Mouse (Mus musculus) C2C12 (cell line): ENCODE data around the gene Gm20521. TPM values are rescaled to one million over a fixed set of nuclear protein-coding genes. Genes with fewer than 3 reads are reported as not detected.

Source experiments
- H3K27me3 ChIP-seq: one replicate; pipeline ENCODE4 v1.6.1; 2011; ENCODE audit not compliant: control insufficient read depth, insufficient read depth, insufficient read length
- H3K36me3 ChIP-seq: one replicate; pipeline ENCODE4 v1.6.1; 2011; ENCODE audit not compliant: control insufficient read depth, insufficient read depth
- H3K4me3 ChIP-seq: one replicate; pipeline ENCODE4 v1.5.1; 2011; ENCODE audit warnings: mild to moderate bottlenecking, control low read depth; ENCODE audit not compliant: poor library complexity, insufficient read depth, severe bottlenecking
- H3K79me2 ChIP-seq: one replicate; pipeline ENCODE4 v1.6.1; 2011; ENCODE audit not compliant: control insufficient read depth, insufficient read depth
- H3K79me3 ChIP-seq: one replicate; pipeline ENCODE4 v1.6.1; 2011; ENCODE audit warnings: low read depth, control low read depth
- H3ac ChIP-seq: one replicate; pipeline ENCODE3; 2011; ENCODE audit warnings: low read depth; ENCODE audit not compliant: control insufficient read depth, insufficient read length
- CEBPB ChIP-seq: IDR thresholded peaks from one replicate; pipeline ENCODE4 v1.6.1; 2011; ENCODE audit warnings: low read depth, mild to moderate bottlenecking, control low read depth, moderate library complexity
- CTCF ChIP-seq: IDR thresholded peaks from one replicate; pipeline ENCODE4 v1.5.1; 2011; ENCODE audit not compliant: control insufficient read depth, insufficient read depth, insufficient read length
- FOSL1 ChIP-seq: IDR thresholded peaks from one replicate; pipeline ENCODE4 v1.8.0; 2011; ENCODE audit warnings: mild to moderate bottlenecking, low read length; ENCODE audit not compliant: poor library complexity, insufficient read depth, severe bottlenecking
- MAX ChIP-seq: IDR thresholded peaks from one replicate; pipeline ENCODE4 v1.6.1; 2011; ENCODE audit warnings: mild to moderate bottlenecking, control low read depth
- MYOD1 ChIP-seq: IDR thresholded peaks from one replicate; pipeline ENCODE4 v1.6.1; 2011; ENCODE audit warnings: low read depth; ENCODE audit not compliant: control insufficient read depth, insufficient read length
- MYOG ChIP-seq: IDR thresholded peaks from one replicate; pipeline ENCODE4 v1.6.1; 2011; ENCODE audit not compliant: control insufficient read depth, insufficient read length; ENCODE audit errors: extremely low read depth
- USF1 ChIP-seq: IDR thresholded peaks from one replicate; pipeline ENCODE4 v1.6.1; 2011; ENCODE audit warnings: low read depth, mild to moderate bottlenecking, control low read depth, moderate library complexity
- polyA plus RNA-seq: library from polyadenylated mRNA; unstranded; fragments of >200 nt; fragmentation: generic; extraction: Trizol; gene quantifications from one replicate; pipeline ENCODE4 v1.2.1, GENCODE M21; 2012; ENCODE audit warnings: missing spikeins

Gm20521 gene
- polyA plus RNA-seq, 1 experiment = 0.49 TPM

DNA sequence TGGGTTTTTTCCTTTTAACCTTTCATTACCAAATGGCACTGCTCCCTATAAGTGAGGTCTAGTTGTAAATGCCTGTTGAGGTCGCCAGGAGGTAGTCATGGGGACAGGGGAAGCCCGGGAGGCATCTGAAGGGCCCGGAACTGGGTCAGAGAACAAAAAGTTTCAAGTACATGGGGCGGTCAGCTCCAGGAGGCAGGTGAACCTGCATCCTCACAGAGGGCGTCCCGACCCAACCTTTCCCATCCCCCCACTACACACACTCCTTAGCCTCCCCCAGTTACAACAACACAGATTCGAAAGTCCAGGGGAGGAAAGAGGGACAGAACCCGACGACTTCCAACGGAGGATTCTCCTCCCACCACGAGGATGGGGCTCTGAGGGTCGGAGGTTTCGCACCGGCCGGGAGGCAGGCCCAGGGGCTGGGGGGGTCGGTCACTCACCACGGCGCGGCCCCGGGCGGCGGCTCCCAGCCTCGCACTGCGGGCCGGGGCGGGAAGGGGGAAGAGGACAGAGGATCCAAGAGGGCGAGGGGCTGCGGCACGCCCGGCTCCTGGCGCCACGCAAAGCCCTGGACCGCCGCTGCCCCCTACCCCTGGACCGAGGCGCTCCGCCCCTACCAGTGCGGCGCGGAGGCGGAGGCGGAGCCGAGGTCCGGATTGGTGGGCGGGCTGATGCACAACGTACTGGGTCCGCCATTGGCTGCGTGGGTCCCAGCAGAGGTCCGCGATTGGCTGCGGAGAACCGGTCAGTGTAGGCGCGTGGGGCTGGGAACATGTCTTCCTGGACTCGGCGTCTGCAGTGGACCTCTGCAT lies 19.5 kb upstream of the Gm20521 start:
- H3K79me2 ChIP-seq = no peaks in the 10 kb centered on the region
- TF ChIP-seq MYOG (no peak), USF1 (no peak), CEBPB (no peak), MAX (peak; percentile 43), MYOD1 (no peak)
- H3K79me3 ChIP-seq = no peaks in the 10 kb centered on the region
- H3K36me3 ChIP-seq = no peaks in the 10 kb centered on the region
- H3K27me3 ChIP-seq = peaks cover 2% of the 10 kb centered on the region
- H3ac ChIP-seq = peak overlapping the region; percentile 82
- H3K4me3 ChIP-seq = peak overlapping the region; percentile 71

DNA sequence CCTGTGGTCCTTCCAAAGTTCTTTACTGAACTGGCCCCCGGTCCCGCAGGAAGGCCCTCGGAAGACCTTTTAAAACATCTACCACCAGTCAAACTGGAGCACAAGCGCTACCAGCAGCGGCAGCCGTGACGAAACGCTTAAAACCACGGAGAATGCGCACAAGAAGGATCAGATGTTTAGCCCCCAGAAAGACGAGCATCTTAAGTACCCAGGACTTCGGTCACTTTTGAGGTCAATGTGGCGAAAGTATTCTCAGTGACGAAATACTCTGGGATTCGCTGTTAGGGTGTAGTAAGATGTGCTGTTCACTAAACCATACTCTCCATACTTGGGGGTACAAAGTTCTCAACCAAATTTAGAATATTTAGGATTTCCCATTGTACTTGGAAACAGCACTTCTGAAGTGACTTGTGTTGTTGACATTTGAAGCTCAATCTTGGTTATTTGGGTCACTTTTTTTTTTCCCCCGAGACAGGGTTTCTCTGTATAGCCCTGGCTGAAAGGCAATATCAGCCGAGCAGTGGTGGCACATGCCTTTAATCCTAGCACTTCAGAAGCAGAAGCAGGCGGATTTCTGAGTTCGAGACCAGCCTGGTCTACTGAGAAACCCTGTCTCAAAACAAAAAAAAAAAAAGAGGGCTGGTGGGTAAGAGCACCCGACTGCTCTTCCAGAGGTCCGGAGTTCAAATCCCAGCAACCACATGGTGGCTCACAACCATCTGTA lies 18.8 kb upstream of the Gm20521 start:
- Histone ChIP-seq H3ac (peak overlapping the region; percentile 78), H3K36me3 (no peaks in the 10 kb centered on the region), H3K79me2 (no peaks in the 10 kb centered on the region), H3K27me3 (peaks cover 3% of the 10 kb centered on the region), H3K79me3 (no peaks in the 10 kb centered on the region), H3K4me3 (peak overlapping the region; percentile 71)
- no peak for TF ChIP-seq CEBPB
- TF ChIP-seq MYOG = no peak
- no peak for TF ChIP-seq MAX

DNA sequence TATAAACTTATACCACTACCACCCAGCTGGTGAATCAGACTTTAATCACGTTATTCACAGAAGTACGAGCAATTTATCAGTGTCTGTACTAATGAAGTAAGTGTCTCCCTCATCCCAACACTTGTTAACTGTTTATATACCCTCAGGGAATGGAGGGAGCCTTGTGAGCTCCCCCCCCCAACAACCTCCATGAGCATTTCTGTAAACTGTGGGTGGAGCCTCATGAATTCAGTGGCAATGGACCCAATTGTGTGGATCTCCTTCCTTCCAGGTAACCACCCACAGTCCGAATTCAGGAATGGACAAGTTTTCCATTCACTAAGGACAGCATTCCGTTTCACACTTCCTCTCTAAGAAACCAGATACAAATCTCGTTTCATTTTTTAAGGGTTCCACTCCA lies 17.6 kb upstream of the Gm20521 start:
- H3ac ChIP-seq = no peak overlapping the region
- TF ChIP-seq MYOG (no peak), MAX (no peak), FOSL1 (no peak), CTCF (no peak)
- H3K79me3 ChIP-seq = no peaks in the 10 kb centered on the region
- no peaks in the 10 kb centered on the region for H3K36me3 ChIP-seq
- H3K27me3 ChIP-seq = peaks cover 3% of the 10 kb centered on the region
- no peak overlapping the region for H3K4me3 ChIP-seq
- no peaks in the 10 kb centered on the region for H3K79me2 ChIP-seq

DNA sequence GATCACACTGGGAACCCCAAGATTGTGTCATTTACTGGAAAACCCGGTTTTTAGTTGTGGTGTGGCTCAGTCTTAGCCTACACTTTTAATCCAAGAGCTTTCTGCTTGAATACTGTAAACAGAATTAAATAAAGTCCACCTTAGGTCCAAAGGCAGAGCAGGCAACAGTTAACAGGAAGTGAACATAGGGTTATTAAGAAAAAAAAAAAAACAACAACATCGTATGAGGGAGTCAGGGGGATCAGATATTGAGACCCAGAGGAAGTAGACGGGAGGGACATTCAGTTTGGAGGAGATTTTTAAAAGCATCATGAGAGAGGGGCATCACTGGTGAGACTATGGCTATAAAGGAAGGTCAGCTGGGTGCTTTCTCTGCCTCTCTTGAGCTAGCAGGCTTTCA lies 17.0 kb upstream of the Gm20521 start:
- no peaks in the 10 kb centered on the region for H3K36me3 ChIP-seq
- no peak overlapping the region for H3ac ChIP-seq
- H3K4me3 ChIP-seq = no peak overlapping the region
- H3K27me3 ChIP-seq = peaks cover 3% of the 10 kb centered on the region
- no peaks in the 10 kb centered on the region for H3K79me2 ChIP-seq
- TF ChIP-seq MYOD1 (no peak), MAX (no peak), CEBPB (no peak), CTCF (no peak), USF1 (no peak), FOSL1 (no peak), MYOG (no peak)
- H3K79me3 ChIP-seq = no peaks in the 10 kb centered on the region

DNA sequence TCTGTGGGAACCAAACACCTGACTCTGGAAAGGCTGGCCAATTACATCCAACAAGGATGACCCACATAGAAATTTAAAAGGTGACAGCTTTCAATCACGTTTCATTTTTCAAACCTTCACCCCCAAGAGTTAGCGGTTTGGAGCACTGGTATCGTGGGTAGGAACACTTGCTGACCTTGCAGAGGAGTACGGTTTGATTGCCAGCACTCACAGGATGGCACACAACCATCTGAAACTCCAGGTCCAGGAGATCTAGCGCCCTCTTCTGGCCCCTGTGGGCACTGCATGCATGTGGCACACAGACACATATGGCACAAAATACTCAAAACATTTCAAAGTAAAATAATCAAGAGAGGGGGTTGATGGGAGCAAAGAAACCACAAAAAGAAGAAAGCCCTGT lies 16.3 kb upstream of the Gm20521 start:
- peaks cover 3% of the 10 kb centered on the region for H3K27me3 ChIP-seq
- no peaks in the 10 kb centered on the region for H3K79me2 ChIP-seq
- no peaks in the 10 kb centered on the region for H3K36me3 ChIP-seq
- H3K79me3 ChIP-seq = no peaks in the 10 kb centered on the region
- H3K4me3 ChIP-seq = no peak overlapping the region
- no peak for TF ChIP-seq FOSL1
- TF ChIP-seq CEBPB = no peak
- TF ChIP-seq USF1 = no peak
- TF ChIP-seq MYOD1 = no peak
- TF ChIP-seq MAX = no peak
- no peak for TF ChIP-seq MYOG
- TF ChIP-seq CTCF = no peak
- H3ac ChIP-seq = no peak overlapping the region

DNA sequence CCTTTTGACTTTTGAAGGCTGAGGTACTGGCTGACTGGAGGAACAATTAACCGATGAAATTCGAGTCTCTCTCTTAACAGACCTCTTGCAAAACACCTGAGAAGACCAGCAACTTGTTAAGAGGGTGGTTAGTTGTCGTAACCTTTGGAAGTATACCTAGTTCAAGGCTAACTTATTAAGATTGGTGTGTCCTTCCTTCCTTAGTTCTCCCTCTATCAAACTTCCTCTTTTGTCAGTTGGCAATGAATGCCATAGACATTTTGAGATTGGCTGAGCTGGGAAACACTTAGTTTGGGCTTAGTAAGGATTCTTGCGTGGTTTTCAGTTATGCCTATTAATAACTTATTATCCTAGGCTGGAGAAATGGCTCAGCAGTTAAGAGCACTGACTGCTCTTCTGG lies 15.2 kb upstream of the Gm20521 start:
- Histone ChIP-seq H3K79me3 (no peaks in the 10 kb centered on the region), H3K27me3 (peaks cover 3% of the 10 kb centered on the region), H3K79me2 (no peaks in the 10 kb centered on the region), H3K4me3 (no peak overlapping the region), H3K36me3 (no peaks in the 10 kb centered on the region), H3ac (no peak overlapping the region)
- no peak for TF ChIP-seq MAX
- no peak for TF ChIP-seq CEBPB
- no peak for TF ChIP-seq MYOD1
- TF ChIP-seq CTCF = no peak
- TF ChIP-seq FOSL1 = no peak
- TF ChIP-seq MYOG = no peak
- no peak for TF ChIP-seq USF1
